Mouse (Mus musculus): ENCODE data around the gene Flvcr1.

Gene Flvcr1

DNA sequence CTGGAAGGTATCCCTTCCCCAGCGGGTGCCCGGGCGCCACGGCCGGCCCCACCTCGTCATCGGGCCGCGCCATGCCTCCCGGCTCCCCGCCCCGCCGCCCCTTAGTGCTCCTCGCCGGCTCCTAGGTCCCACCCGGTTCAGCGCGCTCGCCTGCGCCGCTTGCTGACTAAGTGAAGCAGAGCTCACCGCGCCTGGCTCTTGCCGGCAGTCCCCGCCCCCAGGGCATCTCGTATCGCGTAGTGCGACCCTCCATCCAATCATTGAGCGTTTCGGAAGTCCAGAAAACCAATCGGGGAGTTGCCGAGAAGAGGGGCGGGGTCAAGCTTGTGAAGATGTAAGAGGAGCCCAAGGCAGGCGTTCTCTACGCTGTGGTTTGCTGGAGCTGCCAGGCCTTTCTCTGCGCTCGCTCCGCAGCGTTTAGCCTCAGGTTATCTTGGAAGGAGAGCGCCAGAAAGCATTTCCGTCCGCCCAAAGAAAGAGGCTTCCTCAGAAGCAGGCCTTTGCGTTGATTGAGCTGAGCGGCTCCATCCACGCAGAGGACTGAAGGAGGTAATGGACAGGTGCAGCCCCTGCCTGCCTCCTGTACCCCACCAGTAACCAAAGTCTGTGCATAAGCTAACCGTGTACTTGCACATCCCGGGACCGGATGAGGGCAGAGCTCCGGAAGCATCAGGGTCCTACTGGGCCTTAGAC is at the start of gene Flvcr1:
Gene Flvcr1 (minus strand): TSS at position 138 of the 693 bp plus-strand sequence.
- DNase-seq (ENCODE audit: low spot score in 2 of 2): peak; percentile 98

DNA sequence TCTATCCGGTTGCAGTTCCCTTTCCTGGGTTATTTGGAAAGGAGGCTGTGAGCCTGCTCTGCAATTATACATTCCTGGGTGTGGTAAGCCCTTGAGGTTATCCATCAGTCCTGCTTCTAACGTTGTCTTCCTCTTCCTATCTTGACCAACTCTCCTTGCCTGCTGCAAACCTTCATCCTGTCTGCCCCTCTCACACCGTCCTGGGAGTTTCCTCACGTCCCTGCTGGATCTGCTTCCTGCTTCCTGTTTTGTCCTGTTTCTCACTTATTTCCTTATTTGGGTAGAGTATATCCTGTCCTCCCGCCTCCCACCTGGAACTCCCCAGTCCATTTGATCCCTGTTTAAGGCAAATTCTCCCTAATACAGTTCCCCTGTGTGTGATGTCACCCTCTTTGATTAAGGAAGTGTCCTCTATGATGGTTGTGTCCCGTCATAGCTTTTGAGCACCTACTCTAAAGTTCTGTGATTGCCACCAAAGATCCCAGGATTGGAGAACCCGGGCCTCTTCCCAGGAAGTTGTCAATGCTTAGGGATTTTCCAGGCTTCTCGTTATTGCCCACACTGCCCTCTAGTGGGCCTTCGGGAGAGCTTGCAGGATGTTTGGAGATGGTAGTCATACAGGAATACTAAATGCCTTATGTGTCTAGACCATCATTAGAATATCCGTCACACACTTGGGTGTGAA is 49.4 kb upstream of the Flvcr1 start:
- no peak for DNase-seq (ENCODE audit: low spot score in 2 of 2)

DNA sequence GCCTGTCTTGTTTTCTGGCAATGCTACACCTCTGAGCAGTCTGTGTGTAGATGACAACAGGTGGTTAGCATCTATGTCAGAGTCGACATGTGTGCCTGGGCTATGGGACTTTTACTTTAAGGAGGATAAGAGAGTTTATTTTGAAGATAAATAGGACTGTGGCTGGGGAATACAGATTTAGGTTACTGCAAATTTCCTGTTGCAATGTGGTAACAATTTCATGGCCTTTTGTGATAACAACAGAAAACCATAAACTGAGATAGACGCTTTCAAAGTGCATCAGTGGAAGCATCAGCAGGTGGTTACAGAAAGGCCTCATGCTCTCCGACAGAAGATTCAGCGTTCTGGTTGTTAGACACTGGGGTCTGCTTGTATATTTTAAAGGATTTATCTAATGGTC is 47.5 kb upstream of the Flvcr1 start:
- no peak for DNase-seq (ENCODE audit: low spot score in 2 of 2)

DNA sequence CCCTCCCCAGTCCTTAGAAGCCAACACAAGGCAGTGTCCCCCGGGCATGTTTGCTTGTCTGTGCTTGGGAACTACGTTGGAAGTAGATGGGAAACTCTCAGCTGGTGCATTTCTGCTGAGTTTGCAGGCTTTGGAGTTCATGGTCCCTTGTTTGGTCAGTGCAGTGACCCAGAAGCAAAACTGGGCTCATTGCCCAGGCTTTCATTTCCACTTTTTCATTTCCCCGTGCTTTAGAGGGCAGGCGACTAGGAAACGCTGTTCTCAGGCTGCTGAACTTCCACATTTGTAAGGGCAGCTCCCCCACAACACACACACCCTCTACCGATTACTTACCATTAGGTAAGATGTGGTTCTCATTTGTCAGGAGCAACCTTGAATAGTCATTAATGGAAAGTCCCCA is 47.0 kb upstream of the Flvcr1 start:
- peak in 1 of 2 experiments; percentile 46 for DNase-seq (ENCODE audit: low spot score in 2 of 2)

DNA sequence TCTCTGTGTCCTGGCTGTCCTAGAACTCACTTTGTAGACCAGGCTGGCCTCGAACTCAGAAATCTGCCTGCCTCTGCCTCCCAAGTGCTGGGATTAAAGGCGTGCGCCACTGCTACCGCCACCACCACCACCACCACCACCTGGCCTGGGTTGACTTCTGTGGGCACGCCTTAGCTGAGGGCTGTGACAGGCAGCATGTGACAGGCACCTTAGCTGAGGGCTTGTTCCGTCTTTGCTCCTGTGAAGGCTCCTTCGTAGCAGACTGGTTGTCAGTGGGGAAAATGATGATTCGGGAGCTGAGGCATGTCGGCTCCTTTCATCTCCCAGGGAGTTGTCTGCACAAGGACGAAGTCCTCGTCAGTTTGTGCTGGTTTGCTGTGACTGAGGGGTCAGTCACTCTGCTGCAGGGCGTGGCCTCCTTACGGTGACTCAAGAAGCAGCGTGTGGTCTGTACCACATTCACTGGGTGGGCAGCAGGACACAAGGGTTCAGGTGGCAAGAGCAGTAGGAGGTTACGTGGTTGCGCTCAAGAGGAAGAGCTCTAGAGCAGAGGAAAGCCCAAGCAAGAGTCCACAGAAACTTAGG is 46.5 kb upstream of the Flvcr1 start:
- DNase-seq (ENCODE audit: low spot score in 2 of 2): no peak

DNA sequence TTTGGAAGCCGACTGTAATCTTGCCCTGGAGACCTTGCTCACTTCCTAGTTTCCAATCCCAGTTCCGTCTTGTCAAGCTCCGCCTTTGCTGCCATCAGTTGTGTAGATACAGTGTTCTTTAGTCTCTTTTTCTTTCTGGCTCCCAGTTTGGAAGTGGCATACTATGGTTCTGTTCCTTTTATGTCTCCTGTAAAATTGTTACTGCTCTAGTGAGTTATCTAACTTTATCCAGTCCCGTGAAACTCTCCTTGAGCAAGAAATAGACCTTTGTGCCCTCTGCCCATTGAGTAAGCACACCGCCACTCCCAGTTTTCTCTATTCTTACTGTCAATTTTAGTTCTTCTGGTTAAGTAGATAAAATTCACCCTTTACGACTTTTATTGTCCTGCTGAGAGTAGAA is 45.7 kb upstream of the Flvcr1 start:
- no peak for DNase-seq (ENCODE audit: low spot score in 2 of 2)

DNA sequence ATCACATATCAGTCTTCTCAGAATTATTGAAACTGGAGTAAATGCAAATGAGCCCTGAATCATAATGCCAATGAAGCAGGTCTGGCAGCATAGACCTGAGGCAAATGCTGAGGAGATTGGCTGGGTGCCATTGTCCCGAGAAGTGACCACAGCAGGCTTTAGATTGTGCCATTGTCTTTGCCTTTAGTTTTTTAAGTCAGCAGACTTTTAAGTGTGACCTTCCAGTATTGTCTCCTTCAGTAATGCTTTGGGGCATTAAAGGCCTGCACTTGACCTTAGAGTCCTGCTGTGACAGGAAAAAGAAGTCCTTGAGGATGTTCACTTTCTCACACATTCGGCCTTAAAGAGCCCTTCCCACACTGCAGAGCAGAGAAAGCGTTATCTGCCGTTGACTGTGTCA is 44.3 kb upstream of the Flvcr1 start:
- DNase-seq (ENCODE audit: low spot score in 2 of 2): no peak

DNA sequence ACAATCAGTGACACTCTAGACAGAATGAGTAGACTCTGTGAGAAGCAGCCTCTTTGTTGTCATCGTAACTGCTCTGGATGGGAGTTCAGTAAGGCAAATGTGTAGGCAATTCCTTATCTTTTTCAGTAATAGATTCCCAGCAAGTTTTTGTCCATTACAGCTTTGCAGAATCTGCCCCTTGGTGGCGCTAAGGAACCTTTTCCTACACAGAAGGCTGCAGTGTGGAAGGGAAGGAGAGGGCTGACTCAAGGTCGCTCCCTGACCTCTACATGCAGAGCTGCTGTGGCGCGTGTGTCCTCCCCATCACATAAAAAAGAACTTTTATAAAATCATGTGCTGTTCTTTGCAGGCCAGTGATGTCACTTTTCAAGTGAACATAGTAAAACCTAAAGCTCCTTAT is 42.4 kb upstream of the Flvcr1 start:
- no peak for DNase-seq (ENCODE audit: low spot score in 2 of 2)

DNA sequence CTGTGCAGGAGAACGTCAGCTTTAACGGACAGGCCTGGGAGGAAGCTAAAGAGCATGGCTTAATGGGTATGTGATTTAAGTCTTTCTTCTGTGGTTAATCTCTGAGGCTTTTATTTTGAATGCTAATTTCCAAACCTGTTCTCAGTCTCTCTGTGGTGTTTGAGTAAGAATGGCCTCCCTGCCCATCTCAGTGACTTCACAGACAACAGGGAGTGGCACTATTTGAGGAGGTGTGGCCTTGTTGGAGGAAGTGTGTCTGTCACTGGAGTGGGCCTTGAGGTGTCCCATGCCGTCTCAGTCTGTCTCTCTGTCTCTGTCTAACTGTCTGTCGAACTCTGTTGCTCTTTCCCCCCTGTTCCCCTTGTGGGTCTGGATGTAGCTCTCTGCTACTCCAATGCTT is 39.2 kb upstream of the Flvcr1 start:
- no peak for DNase-seq (ENCODE audit: low spot score in 2 of 2)

DNA sequence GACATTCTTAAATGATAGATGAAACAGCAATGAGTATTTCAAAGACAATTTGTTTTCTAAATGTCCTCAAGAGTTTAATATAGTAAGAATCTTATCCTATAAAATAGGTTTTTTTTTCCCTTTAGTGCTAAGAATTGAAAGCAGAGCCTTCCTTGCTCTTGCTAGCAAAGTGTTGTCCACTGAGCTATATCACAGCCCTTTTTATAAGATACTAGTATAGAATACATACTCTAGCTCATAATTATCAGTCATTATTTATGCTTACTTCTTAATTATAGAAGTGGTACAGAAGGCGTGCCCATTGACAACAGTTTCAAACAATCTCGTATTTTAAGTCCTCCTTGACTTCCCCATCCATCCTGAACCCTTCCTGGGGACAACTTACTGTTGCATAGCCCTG is 38.6 kb upstream of the Flvcr1 start:
- no peak for DNase-seq (ENCODE audit: low spot score in 2 of 2)

DNA sequence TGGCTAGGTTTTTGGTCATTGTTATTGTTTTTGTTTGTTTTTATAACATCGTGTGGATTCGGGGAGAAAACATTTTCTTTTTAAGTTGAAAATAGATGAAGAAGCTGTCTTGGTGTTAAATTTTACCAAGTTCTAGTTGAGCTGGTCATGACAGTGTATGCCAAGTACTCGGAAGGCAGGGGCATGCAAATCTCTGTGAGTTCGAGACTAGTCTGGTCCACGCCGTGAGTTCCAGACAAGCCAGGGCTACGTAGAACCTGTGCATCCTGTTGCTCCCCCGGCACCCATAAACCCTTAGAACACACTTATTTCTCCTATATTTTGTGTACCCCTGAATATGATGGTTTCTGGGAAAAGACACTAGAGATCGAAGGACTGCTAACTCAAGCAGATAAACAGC is 37.7 kb upstream of the Flvcr1 start:
- DNase-seq (ENCODE audit: low spot score in 2 of 2): peak in 1 of 2 experiments; percentile 53

DNA sequence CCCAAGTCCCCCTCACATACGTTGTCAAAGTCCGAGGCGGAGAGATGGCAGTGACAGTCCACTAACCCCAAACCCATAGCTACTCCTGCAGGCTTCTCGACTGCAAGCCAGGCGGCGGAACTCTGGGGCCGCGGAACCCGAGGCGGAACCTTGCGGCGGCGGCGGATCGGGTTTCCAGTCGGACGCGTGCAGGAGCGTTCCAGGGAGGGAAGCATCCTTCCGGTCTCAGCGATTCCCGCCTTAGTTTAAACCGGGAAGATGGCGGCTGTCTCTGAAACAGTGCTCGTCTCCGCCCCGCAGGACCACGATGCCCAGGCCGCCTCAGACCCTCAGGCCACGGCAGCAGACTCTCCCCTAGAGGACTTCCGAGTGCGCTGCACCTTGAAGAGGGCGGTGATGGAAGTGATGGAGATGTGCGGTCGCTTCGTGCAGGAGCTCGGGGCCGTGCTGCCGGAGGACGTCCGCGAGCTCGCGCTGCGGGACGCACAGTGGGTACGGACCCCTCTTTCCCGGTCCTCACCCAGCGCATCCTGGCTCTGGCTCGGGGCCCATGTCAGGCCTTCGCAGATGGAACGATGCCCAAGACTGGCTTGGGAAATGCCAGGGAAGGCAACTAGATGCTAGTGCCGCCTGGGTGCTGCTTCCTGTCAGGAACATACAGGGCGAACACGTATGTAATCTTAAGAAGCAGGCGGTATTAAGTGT is 37.0 kb upstream of the Flvcr1 start, which contains the start of the genes Tatdn3 and Nsl1:
Gene Tatdn3 (minus strand): TSS at position 152 of the 705 bp plus-strand sequence.
Gene Nsl1 (plus strand): TSS at position 232 of the 705 bp plus-strand sequence.
- DNase-seq (ENCODE audit: low spot score in 2 of 2): peak; percentile 92 to 99

DNA sequence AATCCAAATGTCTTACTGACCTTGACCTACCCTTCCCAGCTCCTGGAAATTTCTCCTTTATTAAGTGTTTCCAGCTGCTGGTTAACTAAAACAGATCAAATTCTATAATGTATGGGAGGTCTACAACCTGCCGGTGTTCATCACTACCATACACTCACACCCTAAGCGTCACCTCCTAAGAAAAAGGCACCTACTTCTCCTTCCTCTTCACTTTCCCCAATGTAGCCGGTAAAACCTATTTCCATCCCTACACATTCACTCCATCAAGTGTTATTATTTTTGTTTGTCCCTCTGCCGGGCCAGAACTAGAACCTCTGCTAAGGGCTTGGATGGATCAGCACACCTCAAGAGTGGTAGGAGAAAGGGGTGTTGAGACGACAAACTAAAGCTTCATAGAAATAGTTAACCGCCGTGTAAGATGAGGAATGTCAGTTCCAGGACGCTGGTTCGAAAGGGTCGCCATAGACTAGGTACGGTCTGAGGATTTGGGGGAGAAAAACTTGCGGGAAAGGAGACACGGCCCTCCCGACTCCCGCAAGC is 36.4 kb upstream of the Flvcr1 start:
- no peak for DNase-seq (ENCODE audit: low spot score in 2 of 2)

DNA sequence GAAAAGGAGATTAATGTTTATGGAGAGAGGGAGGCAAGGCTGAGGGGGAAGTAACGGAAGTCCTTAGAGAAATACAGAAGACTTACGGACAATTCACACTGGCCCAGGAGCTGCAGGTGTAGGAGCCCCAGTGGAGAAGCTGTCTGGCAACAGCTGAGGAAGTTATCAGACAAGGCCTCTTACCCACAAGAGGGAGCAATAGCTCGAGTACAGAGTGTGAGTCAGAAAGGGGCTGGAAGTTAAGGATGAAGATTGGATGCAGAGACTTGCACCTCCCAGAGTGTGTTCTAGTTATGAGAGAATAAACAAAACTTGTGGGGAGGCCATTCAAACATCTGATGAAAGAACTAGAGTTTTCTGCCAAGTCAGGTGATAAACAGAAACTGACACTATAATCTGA is 31.5 kb upstream of the Flvcr1 start:
- no peak for DNase-seq (ENCODE audit: low spot score in 2 of 2)

DNA sequence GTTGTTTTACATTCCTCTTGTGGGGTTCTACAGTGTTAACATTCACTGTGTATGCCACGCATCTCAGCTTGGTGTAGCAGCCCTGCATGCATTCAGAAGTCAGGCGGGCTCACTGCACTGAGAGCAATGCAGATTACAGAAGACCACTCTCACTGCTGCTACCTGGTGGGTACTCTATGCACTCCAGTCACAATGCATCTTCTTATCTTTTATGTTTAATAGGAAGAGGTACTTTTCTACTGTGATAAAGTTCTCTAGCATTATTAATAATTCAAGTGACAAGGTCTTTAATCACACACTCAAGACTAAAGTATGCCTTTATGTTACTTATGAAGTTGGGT is 29.5 kb upstream of the Flvcr1 start:
- DNase-seq (ENCODE audit: low spot score in 2 of 2): no peak

DNA sequence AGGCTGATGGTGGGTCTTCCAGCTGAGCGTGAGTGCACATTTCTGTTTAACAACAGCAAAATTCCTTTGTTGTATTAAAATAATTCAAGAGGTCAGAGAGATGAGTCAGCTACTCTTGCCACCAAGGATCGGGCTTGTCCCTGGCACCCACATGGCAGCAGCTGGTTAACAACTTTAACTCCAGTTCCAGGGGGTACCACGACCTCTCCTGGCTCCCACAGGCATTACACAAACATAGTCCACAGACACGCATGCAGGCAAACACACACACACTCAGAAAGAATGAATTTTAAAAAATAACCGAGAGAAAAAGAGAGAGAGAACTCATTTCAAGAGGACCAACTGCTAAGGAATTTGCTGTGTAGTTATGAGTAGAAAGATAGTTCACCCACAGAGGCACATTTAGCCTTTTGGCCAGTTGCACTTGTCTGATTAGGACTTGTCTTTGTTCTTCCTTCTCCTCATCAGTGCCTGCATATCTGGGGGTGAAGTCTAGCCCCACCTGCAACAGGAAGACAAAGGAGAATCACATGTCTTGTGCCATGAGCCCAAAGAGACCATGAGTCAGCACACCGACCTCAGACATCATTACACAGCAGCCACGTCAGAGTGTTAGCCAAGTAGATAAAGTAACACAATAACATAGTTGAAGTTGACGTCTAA is 29.0 kb upstream of the Flvcr1 start:
- DNase-seq (ENCODE audit: low spot score in 2 of 2): peak in 1 of 2 experiments; percentile 61

DNA sequence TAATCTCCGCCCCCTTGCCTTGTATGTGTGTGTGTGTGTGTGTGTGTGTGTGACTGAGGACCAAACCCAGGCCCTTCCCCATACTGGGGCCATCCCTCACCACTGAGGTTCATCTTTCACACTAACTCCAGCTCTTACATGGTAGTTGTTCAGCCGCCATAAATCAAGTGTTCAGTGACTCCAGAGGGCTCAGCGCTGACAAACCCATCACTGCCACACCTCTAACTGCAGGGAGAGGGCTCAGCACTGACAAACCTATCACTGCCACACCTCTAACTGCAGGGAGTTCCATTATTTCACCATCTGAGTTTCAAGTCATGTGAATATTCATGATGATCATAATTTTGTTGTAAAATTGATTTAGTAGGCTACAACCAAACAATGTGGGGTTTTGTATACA is 27.6 kb upstream of the Flvcr1 start:
- no peak for DNase-seq (ENCODE audit: low spot score in 2 of 2)

DNA sequence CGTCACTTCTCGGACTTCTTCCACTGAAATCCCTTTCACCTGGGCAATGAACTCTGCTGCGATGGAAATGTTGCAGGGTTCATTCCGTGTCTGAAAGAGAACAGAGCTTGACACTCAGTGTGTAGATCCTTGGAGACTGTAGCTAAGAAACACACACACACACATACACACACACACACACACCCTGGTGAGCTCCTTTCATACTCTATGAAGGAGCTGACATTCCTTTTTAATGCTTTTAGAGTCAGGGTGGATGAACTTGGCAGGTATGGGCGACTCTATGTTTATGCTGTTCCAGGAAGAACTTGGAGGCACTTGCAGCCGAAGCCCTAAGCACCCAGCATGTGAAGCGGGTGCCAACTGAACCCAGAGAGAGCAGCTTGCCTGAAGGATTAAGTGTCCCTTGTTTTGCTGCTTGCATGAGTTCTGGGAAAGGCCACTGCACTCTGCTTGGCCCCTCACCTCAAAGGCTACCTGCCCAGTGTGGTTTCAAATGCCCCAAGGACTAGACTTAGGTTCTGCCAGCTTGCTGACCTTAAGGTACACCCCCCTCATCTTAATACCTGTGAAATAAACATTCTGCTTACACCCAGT is 20.4 kb upstream of the Flvcr1 start:
- DNase-seq (ENCODE audit: low spot score in 2 of 2): peak in 1 of 2 experiments; percentile 50

DNA sequence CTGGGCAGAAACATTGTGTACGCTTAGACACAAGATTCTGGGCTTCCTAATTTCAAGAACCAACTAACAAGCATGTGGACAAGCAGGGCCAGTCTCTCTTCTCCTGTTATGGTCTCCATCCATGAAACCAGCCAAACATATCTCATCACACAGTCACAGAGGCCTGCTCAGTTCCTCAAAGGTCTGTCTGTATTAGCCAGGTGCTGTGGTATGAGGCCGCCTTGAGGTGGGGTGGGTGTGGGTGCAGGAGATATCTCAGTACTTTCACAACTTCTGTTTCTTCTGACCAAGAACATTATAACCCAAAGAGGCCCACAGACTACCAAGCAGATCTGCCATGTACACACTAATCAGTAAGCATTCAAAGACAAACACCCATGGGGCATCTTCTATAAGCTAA is 19.3 kb upstream of the Flvcr1 start:
- no peak for DNase-seq (ENCODE audit: low spot score in 2 of 2)

DNA sequence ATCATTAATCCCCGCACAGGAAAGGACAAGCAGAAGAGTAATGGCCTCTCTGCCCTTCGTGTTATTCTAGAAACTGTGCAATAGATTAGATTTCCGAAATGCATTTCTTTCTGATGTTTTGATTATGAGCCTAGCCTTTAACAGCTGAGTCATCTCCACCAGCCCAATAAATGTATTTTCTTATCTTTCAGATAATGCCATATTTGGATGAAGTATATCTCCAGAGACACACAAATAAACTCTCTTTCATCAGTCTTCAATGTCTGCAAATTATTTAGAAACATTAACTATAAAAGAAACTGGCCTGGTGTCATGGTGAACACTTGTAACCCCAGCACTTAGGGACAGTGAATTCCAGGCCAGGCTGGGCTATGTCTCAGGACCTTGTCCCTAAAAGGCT is 16.7 kb upstream of the Flvcr1 start:
- DNase-seq (ENCODE audit: low spot score in 2 of 2): no peak

DNA sequence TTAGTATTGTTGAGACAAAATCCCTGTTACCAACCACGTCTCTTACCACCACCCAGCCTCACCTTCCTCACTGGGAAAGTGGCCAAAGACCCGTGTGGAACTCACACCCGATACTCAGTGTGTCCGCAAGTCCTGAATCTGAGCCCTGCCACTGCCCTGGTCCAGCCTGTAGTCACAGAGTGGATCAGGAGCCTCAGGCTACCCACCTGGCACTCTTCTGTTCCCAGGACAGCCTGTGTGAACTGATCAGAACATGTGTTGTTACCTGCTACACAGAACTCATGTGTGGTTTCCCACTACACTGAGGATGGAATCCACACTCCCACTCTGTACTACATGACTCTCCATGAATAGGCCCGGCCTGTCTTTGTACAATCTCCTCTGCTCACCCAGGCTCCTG is 16.1 kb upstream of the Flvcr1 start:
- peak in 1 of 2 experiments; percentile 50 for DNase-seq (ENCODE audit: low spot score in 2 of 2)

Data from spleen, postnatal 4 days (tissue).